Mouse (Mus musculus): Measurements from ENCODE around the gene Fgfr2.

GRCm38 (mm10) chr7:130119466-130119865 is 3003.7 kb downstream of the Fgfr2 start:
- TF ChIP-seq FOSL1 (IDR thresholded peaks at IDR 0.05; ENCODE audit: insufficient read depth, low read length, poor library complexity, severe bottlenecking) (no peak), CTCF (IDR thresholded peaks at IDR 0.05; ENCODE audit: control insufficient read depth, insufficient read depth, insufficient read length) (no peak), USF1 (IDR thresholded peaks at IDR 0.05; ENCODE audit: low read depth) (no peak), MAX (IDR thresholded peaks at IDR 0.05) (no peak), CEBPB (IDR thresholded peaks at IDR 0.05; ENCODE audit: low read depth) (no peak), MYOD1 (IDR thresholded peaks at IDR 0.05; ENCODE audit: control insufficient read depth, insufficient read length, low read depth) (no peak)
